In the genomic region with DNA sequence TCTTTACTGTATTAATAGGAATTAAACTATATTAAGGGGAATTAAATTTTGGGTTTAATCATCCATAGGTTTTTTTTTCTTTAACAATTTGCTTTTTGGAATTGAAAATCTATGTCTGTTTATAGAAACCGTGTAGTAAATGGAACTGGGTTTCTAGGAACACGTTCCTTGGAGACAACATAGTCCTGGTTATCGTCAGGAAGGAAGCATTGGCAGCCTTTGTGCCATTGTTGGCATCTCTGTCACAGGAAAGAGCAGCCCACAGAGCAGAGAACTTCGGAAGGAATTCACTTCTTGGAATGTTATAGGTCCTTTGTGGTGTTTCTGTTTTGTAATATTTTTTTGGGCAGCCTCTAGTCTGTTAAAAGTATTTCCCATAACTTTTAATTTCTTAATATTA, we compare ENCODE assay signal across 22 mouse cellular contexts.
DNase-seq lines count a peak whose midpoint lies in the region; ATAC-seq and TF ChIP-seq lines count a peak whose summit lies in the region.
"Had no signal": no experiment of that assay in that cellular context is flagged by ENCODE, and none has a peak within 500 bp of the region (broad histone marks: within the 10 kb centered on the region; RNA-seq: fewer than 3 reads in every experiment).

No protein-coding gene starts in this region.

- no peak overlapping the region for H3K4me2 ChIP-seq in heart, postnatal 0 days (ENCODE audit: low read depth, low read length)
- no peak overlapping the region for H3K4me2 ChIP-seq in heart, embryonic 12.5 days
- no peak overlapping the region for H3K4me2 ChIP-seq in kidney, embryonic 16.5 days (replicated peaks; ENCODE audit: low read depth, low read length)
- H3K4me2 ChIP-seq: embryonic facial prominence, embryonic 15.5 days; forebrain, embryonic 12.5 days; hindbrain, embryonic 13.5 days had no signal

- no peaks in the 10 kb centered on the region for H3K27me3 ChIP-seq in heart, postnatal 0 days (ENCODE audit: control insufficient read depth, insufficient read depth, low read length)
- H3K27me3 ChIP-seq in heart, embryonic 12.5 days (replicated peaks) = no peaks in the 10 kb centered on the region
- H3K27me3 ChIP-seq in kidney, embryonic 16.5 days (ENCODE audit: insufficient read depth, low read length) = no peaks in the 10 kb centered on the region
- H3K27me3 ChIP-seq: embryonic facial prominence, embryonic 15.5 days; forebrain, embryonic 12.5 days; hindbrain, embryonic 13.5 days had no signal

- no peaks in the 10 kb centered on the region for H3K36me3 ChIP-seq in heart, postnatal 0 days (replicated peaks; ENCODE audit: control insufficient read depth, insufficient read depth, low read length)
- no peaks in the 10 kb centered on the region for H3K36me3 ChIP-seq in heart, embryonic 12.5 days
- no peaks in the 10 kb centered on the region for H3K36me3 ChIP-seq in kidney, embryonic 16.5 days (ENCODE audit: insufficient read depth, low read length)
- H3K36me3 ChIP-seq: embryonic facial prominence, embryonic 15.5 days; forebrain, embryonic 12.5 days; hindbrain, embryonic 13.5 days had no signal

- ATAC-seq in heart, postnatal 0 days (ENCODE audit: insufficient read depth, low read depth) = no peak
- ATAC-seq in heart, embryonic 12.5 days (ENCODE audit: insufficient number of reproducible peaks, low FRiP score) = no peak
- ATAC-seq in kidney, embryonic 16.5 days (ENCODE audit: low FRiP score, low TSS enrichment) = no peak
- ATAC-seq: CD4-positive, CD25-positive, alpha-beta regulatory T cell, adult 4 months; intestine, embryonic 16.5 days had no signal

- TF ChIP-seq CTCF in heart, postnatal 0 days (IDR thresholded peaks at IDR 0.05; ENCODE audit: low read depth) = no peak

- H3K9me3 ChIP-seq in heart, postnatal 0 days (replicated peaks; ENCODE audit: control insufficient read depth, low read length) = no peaks in the 10 kb centered on the region
- no peaks in the 10 kb centered on the region for H3K9me3 ChIP-seq in heart, embryonic 12.5 days (replicated peaks)
- no peaks in the 10 kb centered on the region for H3K9me3 ChIP-seq in kidney, embryonic 16.5 days (ENCODE audit: low read length)
- H3K9me3 ChIP-seq: embryonic facial prominence, embryonic 15.5 days; forebrain, embryonic 12.5 days; hindbrain, embryonic 13.5 days had no signal

- no peak overlapping the region for H3K4me3 ChIP-seq in heart, postnatal 0 days (ENCODE audit: low read depth, low read length)
- H3K4me3 ChIP-seq in heart, embryonic 12.5 days = no peak overlapping the region
- no peak overlapping the region for H3K4me3 ChIP-seq in kidney, embryonic 16.5 days (ENCODE audit: low read length)
- H3K4me3 ChIP-seq: embryonic facial prominence, embryonic 15.5 days; forebrain, embryonic 12.5 days; hindbrain, embryonic 13.5 days had no signal

- no peak overlapping the region for H3K27ac ChIP-seq in heart, postnatal 0 days (ENCODE audit: low read depth)
- no peak overlapping the region for H3K27ac ChIP-seq in heart, embryonic 12.5 days (ENCODE audit: poor library complexity, severe bottlenecking)
- H3K27ac ChIP-seq in kidney, embryonic 16.5 days (ENCODE audit: low read length) = no peak overlapping the region
- H3K27ac ChIP-seq: embryonic facial prominence, embryonic 15.5 days; forebrain, embryonic 12.5 days; hindbrain, embryonic 13.5 days; liver, embryonic 14.5 days had no signal

- no peak for DNase-seq in heart, postnatal 0 days (ENCODE audit: low spot score)
- peak; percentile 8 to 15 for DNase-seq in kidney, postnatal 36 days
- DNase-seq in adipocyte (ENCODE audit: low spot score) = peak; percentile 30
- peak; percentile 8 for DNase-seq in lung, postnatal 10 days
- no peak for DNase-seq in right cerebral cortex, postnatal 4 days
- DNase-seq in cerebellum, adult 9-10 months = no peak
- DNase-seq: adrenal gland, adult 2 months; cerebellum, adult 2 months; cerebellum, postnatal 36 days; gastrocnemius, postnatal 14 days; layer of hippocampus, postnatal 36 days; left cerebral cortex, postnatal 4 days; liver; midbrain, embryonic 14.5 days had no signal

- TF ChIP-seq EP300 in heart, postnatal 0 days (IDR thresholded peaks at IDR 0.05; ENCODE audit: low read depth) = 0 out of 2 replicates have a peak, but pooled peaks have one; percentile 21

- WGBS in heart, postnatal 0 days = 19% methylated on average over 4 of the region's 4 CpGs
- WGBS in heart, embryonic 12.5 days = 38% methylated on average over 4 of the region's 4 CpGs
- WGBS in kidney, embryonic 16.5 days = 83% methylated on average over 4 of the region's 4 CpGs

- H3K4me1 ChIP-seq in heart, postnatal 0 days (ENCODE audit: control insufficient read depth, insufficient read depth) = no peaks in the 10 kb centered on the region
- no peaks in the 10 kb centered on the region for H3K4me1 ChIP-seq in heart, embryonic 12.5 days (replicated peaks)
- H3K4me1 ChIP-seq in kidney, embryonic 16.5 days (ENCODE audit: insufficient read depth, low read length) = no peaks in the 10 kb centered on the region
- H3K4me1 ChIP-seq: embryonic facial prominence, embryonic 15.5 days; forebrain, embryonic 12.5 days; hindbrain, embryonic 13.5 days had no signal

- no peak overlapping the region for H3K9ac ChIP-seq in heart, postnatal 0 days (replicated peaks; ENCODE audit: low read depth, low read length)
- H3K9ac ChIP-seq in heart, embryonic 12.5 days = no peak overlapping the region
- H3K9ac ChIP-seq in kidney, embryonic 16.5 days (replicated peaks; ENCODE audit: low read length) = no peak overlapping the region
- H3K9ac ChIP-seq: embryonic facial prominence, embryonic 15.5 days; forebrain, embryonic 12.5 days; hindbrain, embryonic 13.5 days; liver, embryonic 14.5 days had no signal

Comparison
In these comparisons a context has a peak if more than half of its experiments do, and no peak if none do; other contexts are left out.
1. DNase-seq: peak in kidney, postnatal 36 days (2 of 2), adipocyte (single experiment) and lung, postnatal 10 days (single experiment); none in heart, postnatal 0 days (single experiment), right cerebral cortex, postnatal 4 days (single experiment) and cerebellum, adult 9-10 months (single experiment).